Mouse (Mus musculus): ENCODE data around the gene Mrps14.

DNA sequence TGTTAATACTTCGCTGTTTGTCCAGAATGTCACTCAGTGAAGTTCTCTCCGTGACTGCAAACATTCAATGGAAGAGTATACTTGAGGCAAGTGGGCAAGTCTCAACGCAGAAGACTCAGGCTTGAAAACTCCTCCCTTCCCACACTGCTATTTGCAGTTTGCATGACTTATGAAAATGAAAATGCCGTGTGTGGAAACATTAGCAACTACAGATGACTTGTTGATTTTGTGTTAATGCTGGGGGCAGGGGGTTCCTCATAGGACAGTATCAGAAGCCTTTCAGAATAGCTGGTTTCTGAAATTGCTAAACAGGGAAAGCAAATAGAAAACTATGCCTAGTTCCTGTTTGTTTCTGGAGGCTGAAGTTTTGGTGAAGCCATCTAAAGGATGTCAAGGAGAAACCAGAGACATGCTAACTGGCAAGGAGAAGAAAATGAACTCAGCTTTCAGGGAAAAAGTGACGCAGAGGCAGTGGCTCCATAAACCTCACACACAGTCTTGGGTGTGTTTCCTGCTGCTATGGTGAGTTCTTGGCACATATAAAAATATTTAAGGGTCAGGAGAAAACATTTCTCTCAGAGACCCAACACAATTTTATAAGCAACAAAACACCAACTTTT, 56.5 kb downstream of the Mrps14 start:
- no peak for TF ChIP-seq CTCF (IDR thresholded peaks at IDR 0.05; ENCODE audit: low read depth)
- no peak for TF ChIP-seq EP300 (IDR thresholded peaks at IDR 0.05; ENCODE audit: low read depth)
